Comparison of ENCODE assay signal across 25 mouse cellular contexts in genomic region chr13:48686666-48687065, GRCm38 (mm10). TPM values are rescaled to one million over a fixed set of nuclear protein-coding genes. Genes with fewer than 3 reads are reported as not detected.
A peak's percentile ranks its signal among the peaks of the same experiment; 100 is the strongest.
DNase-seq lines count a peak whose midpoint lies in the region; ATAC-seq lines count a peak whose summit lies in the region.
"Had no signal": no experiment of that assay in that cellular context is flagged by ENCODE, and none has a peak within 500 bp of the region (broad histone marks: within the 10 kb centered on the region; RNA-seq: fewer than 3 reads in every experiment).

No protein-coding gene starts in this region.

- no peak overlapping the region for H3K4me3 ChIP-seq in forebrain, embryonic 13.5 days
- H3K4me3 ChIP-seq in forebrain, embryonic 16.5 days (replicated peaks; ENCODE audit: low read length), result no peak overlapping the region
- H3K4me3 ChIP-seq in midbrain, embryonic 11.5 days (ENCODE audit: low read depth, low read length), result no peak overlapping the region
- H3K4me3 ChIP-seq in midbrain, embryonic 15.5 days, result no peak overlapping the region
- H3K4me3 ChIP-seq in embryonic facial prominence, embryonic 15.5 days (replicated peaks), result no peak overlapping the region
- H3K4me3 ChIP-seq: erythroblast, embryonic 14.5 days; heart, embryonic 13.5 days; liver, embryonic 13.5 days; megakaryocyte, embryonic 14.5 days; myocyte; neural tube, embryonic 15.5 days had no signal

- 0 out of 2 replicates have a peak, but pooled peaks have one; percentile 27 for ATAC-seq in forebrain, embryonic 13.5 days
- no peak for ATAC-seq in forebrain, embryonic 16.5 days
- ATAC-seq in midbrain, embryonic 11.5 days (ENCODE audit: low FRiP score), result 0 out of 2 replicates have a peak, but pooled peaks have one; percentile 40
- ATAC-seq in midbrain, embryonic 15.5 days (replicated peaks), result no peak
- ATAC-seq in embryonic facial prominence, embryonic 15.5 days (ENCODE audit: insufficient number of reproducible peaks, low FRiP score, low TSS enrichment, low read depth), result 0 out of 2 replicates have a peak, but pooled peaks have one; percentile 41
- ATAC-seq: inflammation-experienced regulatory T-cells, adult 6 months had no signal

- H3K27ac ChIP-seq in forebrain, embryonic 13.5 days, result no peak overlapping the region
- no peak overlapping the region for H3K27ac ChIP-seq in forebrain, embryonic 16.5 days (ENCODE audit: low read length)
- no peak overlapping the region for H3K27ac ChIP-seq in midbrain, embryonic 11.5 days (ENCODE audit: low read depth, low read length)
- H3K27ac ChIP-seq in midbrain, embryonic 15.5 days, result no peak overlapping the region
- no peak overlapping the region for H3K27ac ChIP-seq in embryonic facial prominence, embryonic 15.5 days (replicated peaks)
- H3K27ac ChIP-seq: heart, embryonic 13.5 days; liver, embryonic 13.5 days; neural tube, embryonic 15.5 days had no signal

- H3K4me2 ChIP-seq in forebrain, embryonic 13.5 days, result no peak overlapping the region
- no peak overlapping the region for H3K4me2 ChIP-seq in forebrain, embryonic 16.5 days (ENCODE audit: low read length)
- no peak overlapping the region for H3K4me2 ChIP-seq in midbrain, embryonic 11.5 days
- no peak overlapping the region for H3K4me2 ChIP-seq in midbrain, embryonic 15.5 days
- no peak overlapping the region for H3K4me2 ChIP-seq in embryonic facial prominence, embryonic 15.5 days (replicated peaks)
- H3K4me2 ChIP-seq: heart, embryonic 13.5 days; liver, embryonic 13.5 days; neural tube, embryonic 15.5 days had no signal

- no peaks in the 10 kb centered on the region for H3K4me1 ChIP-seq in forebrain, embryonic 13.5 days
- H3K4me1 ChIP-seq in forebrain, embryonic 16.5 days (replicated peaks; ENCODE audit: control insufficient read depth, insufficient read depth, low read length), result no peaks in the 10 kb centered on the region
- no peaks in the 10 kb centered on the region for H3K4me1 ChIP-seq in midbrain, embryonic 11.5 days (ENCODE audit: control insufficient read depth, insufficient read depth, low read length)
- H3K4me1 ChIP-seq in midbrain, embryonic 15.5 days, result no peaks in the 10 kb centered on the region
- 0 out of 2 replicates have a peak, but pooled peaks cover 7% of the 10 kb centered on the region for H3K4me1 ChIP-seq in embryonic facial prominence, embryonic 15.5 days
- H3K4me1 ChIP-seq: heart, embryonic 13.5 days; liver, embryonic 13.5 days; megakaryocyte, embryonic 14.5 days; neural tube, embryonic 15.5 days had no signal

- H3K9me3 ChIP-seq in forebrain, embryonic 13.5 days (replicated peaks), result no peaks in the 10 kb centered on the region; the same call in 1 of the 2 replicates
- peaks cover 5% of the 10 kb centered on the region; the same call in 1 of the 2 replicates for H3K9me3 ChIP-seq in forebrain, embryonic 16.5 days (ENCODE audit: control insufficient read depth, low read length)
- H3K9me3 ChIP-seq in midbrain, embryonic 11.5 days (ENCODE audit: control insufficient read depth, low read length), result no peaks in the 10 kb centered on the region; the same call in 1 of the 2 replicates
- no peaks in the 10 kb centered on the region for H3K9me3 ChIP-seq in midbrain, embryonic 15.5 days
- no peaks in the 10 kb centered on the region for H3K9me3 ChIP-seq in embryonic facial prominence, embryonic 15.5 days (replicated peaks)
- H3K9me3 ChIP-seq: liver, embryonic 13.5 days; neural tube, embryonic 15.5 days had no signal

- H3K27me3 ChIP-seq in forebrain, embryonic 13.5 days, result no peaks in the 10 kb centered on the region
- no peaks in the 10 kb centered on the region for H3K27me3 ChIP-seq in forebrain, embryonic 16.5 days (replicated peaks; ENCODE audit: control insufficient read depth, insufficient read depth, low read length)
- no peaks in the 10 kb centered on the region for H3K27me3 ChIP-seq in midbrain, embryonic 11.5 days (ENCODE audit: control insufficient read depth, insufficient read depth, low read length)
- H3K27me3 ChIP-seq in midbrain, embryonic 15.5 days (replicated peaks), result no peaks in the 10 kb centered on the region
- H3K27me3 ChIP-seq in embryonic facial prominence, embryonic 15.5 days, result no peaks in the 10 kb centered on the region

- no peak overlapping the region for H3K9ac ChIP-seq in forebrain, embryonic 13.5 days
- no peak overlapping the region for H3K9ac ChIP-seq in forebrain, embryonic 16.5 days (replicated peaks; ENCODE audit: low read depth, low read length)
- H3K9ac ChIP-seq in midbrain, embryonic 11.5 days (ENCODE audit: low read length), result no peak overlapping the region
- no peak overlapping the region for H3K9ac ChIP-seq in midbrain, embryonic 15.5 days
- H3K9ac ChIP-seq in embryonic facial prominence, embryonic 15.5 days, result no peak overlapping the region
- H3K9ac ChIP-seq: heart, embryonic 13.5 days; liver, embryonic 13.5 days; neural tube, embryonic 15.5 days had no signal

- DNase-seq in midbrain, embryonic 11.5 days (ENCODE audit: low spot score, missing footprints), result no peak
- DNase-seq in gastrocnemius, adult 8-10 months (ENCODE audit: low spot score in 2 of 2), result no peak
- DNase-seq in ovary, postnatal 14 days (ENCODE audit: low spot score), result no peak
- DNase-seq: adrenal gland, postnatal 25 days; B cell, adult 2 months; cerebellum, adult 18-20 months; cerebellum, postnatal 36 days; heart, postnatal 36 days; liver, embryonic 13.5 days; lung, postnatal 10 days had no signal

- 46% methylated on average over 5 of the region's 5 CpGs for WGBS in forebrain, embryonic 13.5 days
- WGBS in forebrain, embryonic 16.5 days, result 41% methylated on average over 5 of the region's 5 CpGs
- 40% methylated on average over 5 of the region's 5 CpGs for WGBS in midbrain, embryonic 11.5 days
- 40% methylated on average over 5 of the region's 5 CpGs for WGBS in midbrain, embryonic 15.5 days
- WGBS in embryonic facial prominence, embryonic 15.5 days, result 43% methylated on average over 5 of the region's 5 CpGs

- H3K36me3 ChIP-seq in forebrain, embryonic 13.5 days (ENCODE audit: poor library complexity, severe bottlenecking), result no peaks in the 10 kb centered on the region
- H3K36me3 ChIP-seq in forebrain, embryonic 16.5 days (ENCODE audit: control insufficient read depth, insufficient read depth), result no peaks in the 10 kb centered on the region
- no peaks in the 10 kb centered on the region for H3K36me3 ChIP-seq in midbrain, embryonic 11.5 days (ENCODE audit: control insufficient read depth, insufficient read depth, low read length)
- H3K36me3 ChIP-seq in midbrain, embryonic 15.5 days (replicated peaks), result no peaks in the 10 kb centered on the region
- H3K36me3 ChIP-seq in embryonic facial prominence, embryonic 15.5 days, result no peaks in the 10 kb centered on the region
- H3K36me3 ChIP-seq: heart, embryonic 13.5 days; liver, embryonic 13.5 days; neural tube, embryonic 15.5 days had no signal

RNA-seq across cellular contexts. Expression of gene Barx1, which starts 23.9 kb away (rescaled TPM):
- not detected in 2 replicates for polyA plus RNA-seq in forebrain, embryonic 13.5 days (2015; fragmentation: Nextera tagmentation; extraction: Ambion mirVana)
- polyA plus RNA-seq in forebrain, embryonic 16.5 days (2015; fragmentation: Nextera tagmentation; extraction: Ambion mirVana), result not detected in 2 replicates
- polyA plus RNA-seq in midbrain, embryonic 11.5 days (2014; fragmentation: Nextera tagmentation; extraction: Ambion mirVana), result 0.19 and 0.46 TPM in 2 replicates
- not detected in 2 replicates for polyA plus RNA-seq in midbrain, embryonic 15.5 days (2015; fragmentation: Nextera tagmentation; extraction: Ambion mirVana)
- 17.7 and 18.8 TPM in 2 replicates for polyA plus RNA-seq in embryonic facial prominence, embryonic 15.5 days (2015; fragmentation: Nextera tagmentation; extraction: Ambion mirVana)
- not detected for total RNA-seq in gastrocnemius, adult 8-10 months (2022)
- total RNA-seq: adrenal gland, postnatal 25 days; gastrocnemius, adult 18-20 months; granulocyte monocyte progenitor cell, adult 5-6 weeks; heart, postnatal 36 days; layer of hippocampus, adult 18-20 months; left cerebral cortex, adult 18-20 months had no signal
- polyA plus RNA-seq: erythroblast, embryonic 14.5 days; inflammation-experienced regulatory T-cells, adult 6 months; kidney, embryonic 14.5 days; myocyte had no signal

Comparison
In these comparisons a context has a peak if more than half of its experiments do, and no peak if none do; other contexts are left out.
1. ATAC-seq: peak in forebrain, embryonic 13.5 days (single experiment), midbrain, embryonic 11.5 days (single experiment) and embryonic facial prominence, embryonic 15.5 days (single experiment); none in forebrain, embryonic 16.5 days (single experiment) and midbrain, embryonic 15.5 days (single experiment).
2. RNA of gene Barx1, which starts 23.9 kb away (polyA plus RNA-seq): 17.7 to 18.8 TPM in embryonic facial prominence, embryonic 15.5 days; 0.19 to 0.46 TPM in midbrain, embryonic 11.5 days, not detected in forebrain, embryonic 13.5 days, not detected in forebrain, embryonic 16.5 days and not detected in midbrain, embryonic 15.5 days; every median in the first group is over 10 times any median in the second.